Mouse (Mus musculus) thymus, adult 2 months (tissue): ENCODE results near the gene Lrrc28.

Source experiments
- CTCF ChIP-seq: fragments of 200-500 bp; IDR thresholded peaks from 2 replicates; pipeline ENCODE4 v1.5.1; 2012; ENCODE audit warnings: mild to moderate bottlenecking, control low read depth, low read length, moderate library complexity, borderline replicate concordance; ENCODE audit not compliant: control insufficient read depth, poor library complexity, insufficient read depth; ENCODE audit errors: extremely low read depth
- POLR2A ChIP-seq: fragments of 200-500 bp; IDR thresholded peaks from 2 replicates; pipeline ENCODE4 v1.6.1; 2012; ENCODE audit warnings: mild to moderate bottlenecking, low read length, control low read depth, moderate library complexity; ENCODE audit not compliant: control insufficient read depth, poor library complexity, insufficient read depth; ENCODE audit errors: extremely low read depth

GRCm38 (mm10) chr7:67514893-67515292 lies 130.2 kb downstream of the Lrrc28 start:
- no peak for TF ChIP-seq CTCF
- no peak for TF ChIP-seq POLR2A
